Comparison of ENCODE assay signal across 8 mouse cellular contexts in genomic region chr4:43519956-43520355, GRCm38 (mm10). TPM values are rescaled to one million over a fixed set of nuclear protein-coding genes. Genes with fewer than 3 reads are reported as not detected.
A peak's percentile ranks its signal among the peaks of the same experiment; 100 is the strongest.
DNase-seq lines count a peak whose midpoint lies in the region; ATAC-seq lines count a peak whose summit lies in the region.

No protein-coding gene starts in this region.

- intact Hi-C loops in left cerebral cortex, postnatal 14 days (cut with DNase I): no loop called here

- H3K4me2 ChIP-seq in intestine, embryonic 16.5 days (ENCODE audit: low read depth, low read length): peak overlapping the region; percentile 36

- no peak overlapping the region for H3K9ac ChIP-seq in intestine, embryonic 16.5 days (ENCODE audit: low read depth, low read length)

- H3K36me3 ChIP-seq in intestine, embryonic 16.5 days (ENCODE audit: control insufficient read depth, insufficient read depth, low read length): no peaks in the 10 kb centered on the region

- H3K4me1 ChIP-seq in intestine, embryonic 16.5 days (ENCODE audit: control insufficient read depth, insufficient read depth, low read length): peaks cover 31% of the 10 kb centered on the region

- H3K27me3 ChIP-seq in intestine, embryonic 16.5 days (replicated peaks; ENCODE audit: control insufficient read depth, insufficient read depth, low read length): peaks cover 4% of the 10 kb centered on the region; the same call in 1 of the 2 replicates

- WGBS in intestine, embryonic 16.5 days: 9% methylated on average over 6 of the region's 6 CpGs

- peak; percentile 39 for ATAC-seq in intestine, embryonic 16.5 days
- peak; percentile 46 for ATAC-seq in megakaryocyte-erythroid progenitor cell, adult 5-6 weeks (replicated peaks; ENCODE audit: low FRiP score, low TSS enrichment, poor library complexity, severe bottlenecking)

- peak overlapping the region; percentile 24 for H3K4me3 ChIP-seq in intestine, embryonic 16.5 days (ENCODE audit: low read length)

- H3K27ac ChIP-seq in intestine, embryonic 16.5 days (ENCODE audit: low read length): no peak overlapping the region

- H3K9me3 ChIP-seq in intestine, embryonic 16.5 days (ENCODE audit: control insufficient read depth, low read length): no peaks in the 10 kb centered on the region

- DNase-seq in adrenal gland, adult 18-20 months (ENCODE audit: low spot score in 2 of 2): peak; percentile 88 to 91
- DNase-seq in embryo, embryonic 9.5 days (ENCODE audit: extremely low spot score): peak; percentile 91
- peak; percentile 98 for DNase-seq in heart, adult 11 months
- peak; percentile 87 to 92 for DNase-seq in left cerebral cortex, postnatal 14 days (ENCODE audit: low spot score in 2 of 2)
- peak; percentile 83 to 91 for DNase-seq in right cerebral cortex, postnatal 10 days (ENCODE audit: low spot score in 2 of 2)
- peak; percentile 73 for DNase-seq in urinary bladder, postnatal 10 days (ENCODE audit: low spot score)

RNA-seq across cellular contexts. Expression of gene Tpm2, which starts 3.6 kb away (rescaled TPM):
- 10 to 100 TPM; 33.4 to 61.7 TPM for total RNA-seq in adrenal gland, adult 18-20 months (2021)
- 574 and 599 TPM in 2 replicates for polyA plus RNA-seq in intestine, embryonic 16.5 days (2015; fragmentation: Nextera tagmentation; extraction: Ambion mirVana)
- 1 to 10 TPM; 6.0 to 7.6 TPM for total RNA-seq in left cerebral cortex, postnatal 14 days (2021)
- not detected in 2 replicates for total RNA-seq in megakaryocyte-erythroid progenitor cell, adult 5-6 weeks (2014; fragmentation: Nextera tagmentation)
- total RNA-seq in megakaryocyte-erythroid progenitor cell, adult 5-6 weeks (2017): 0.09 TPM in 1 of 2 replicates, not detected in the other

RNA-seq across cellular contexts. Expression of gene Car9, which starts 13.2 kb away (rescaled TPM):
- total RNA-seq in adrenal gland, adult 18-20 months (2021): under 1 TPM; 0.56 to 0.61 TPM
- polyA plus RNA-seq in intestine, embryonic 16.5 days (2015; fragmentation: Nextera tagmentation; extraction: Ambion mirVana): 25.0 and 25.2 TPM in 2 replicates
- under 1 TPM; 0.27 to 0.44 TPM for total RNA-seq in left cerebral cortex, postnatal 14 days (2021)
- 3.6 and 11.8 TPM in 2 replicates for total RNA-seq in megakaryocyte-erythroid progenitor cell, adult 5-6 weeks (2014; fragmentation: Nextera tagmentation)
- total RNA-seq in megakaryocyte-erythroid progenitor cell, adult 5-6 weeks (2017): 2.1 and 3.3 TPM in 2 replicates

RNA-seq across cellular contexts. Expression of gene Arhgef39, which starts 20.5 kb away (rescaled TPM):
- 1 to 10 TPM; 1.1 to 1.9 TPM for total RNA-seq in adrenal gland, adult 18-20 months (2021)
- 40.9 and 49.7 TPM in 2 replicates for polyA plus RNA-seq in intestine, embryonic 16.5 days (2015; fragmentation: Nextera tagmentation; extraction: Ambion mirVana)
- total RNA-seq in left cerebral cortex, postnatal 14 days (2021): 1 to 10 TPM; 1.4 to 2.1 TPM
- total RNA-seq in megakaryocyte-erythroid progenitor cell, adult 5-6 weeks (2014; fragmentation: Nextera tagmentation): 44.3 and 50.3 TPM in 2 replicates
- total RNA-seq in megakaryocyte-erythroid progenitor cell, adult 5-6 weeks (2017): 27.2 and 32.7 TPM in 2 replicates

RNA-seq across cellular contexts. Expression of gene Ccdc107, which starts 27.3 kb away (rescaled TPM):
- total RNA-seq in adrenal gland, adult 18-20 months (2021): 10 to 100 TPM; 49.7 to 58.0 TPM
- 96.7 and 102 TPM in 2 replicates for polyA plus RNA-seq in intestine, embryonic 16.5 days (2015; fragmentation: Nextera tagmentation; extraction: Ambion mirVana)
- total RNA-seq in left cerebral cortex, postnatal 14 days (2021): 10 to 100 TPM; 23.0 to 29.0 TPM
- total RNA-seq in megakaryocyte-erythroid progenitor cell, adult 5-6 weeks (2014; fragmentation: Nextera tagmentation): 28.8 and 47.9 TPM in 2 replicates
- total RNA-seq in megakaryocyte-erythroid progenitor cell, adult 5-6 weeks (2017): 44.6 and 46.3 TPM in 2 replicates

RNA-seq across cellular contexts. Expression of gene Sit1, which starts 36.4 kb away (rescaled TPM):
- under 1 TPM in 1 of 2 experiments, not detected in 1; 0.38 TPM for total RNA-seq in adrenal gland, adult 18-20 months (2021)
- not detected in 2 replicates for polyA plus RNA-seq in intestine, embryonic 16.5 days (2015; fragmentation: Nextera tagmentation; extraction: Ambion mirVana)
- total RNA-seq in left cerebral cortex, postnatal 14 days (2021): not detected
- total RNA-seq in megakaryocyte-erythroid progenitor cell, adult 5-6 weeks (2014; fragmentation: Nextera tagmentation): 0.61 TPM in 1 of 2 replicates, not detected in the other
- total RNA-seq in megakaryocyte-erythroid progenitor cell, adult 5-6 weeks (2017): not detected in 2 replicates

Comparison
In these comparisons a context has a peak if more than half of its experiments do, and no peak if none do; other contexts are left out.
1. RNA of gene Tpm2, which starts 3.6 kb away (total RNA-seq): 33.4 to 61.7 TPM in adrenal gland, adult 18-20 months and 6.0 to 7.6 TPM in left cerebral cortex, postnatal 14 days; 0.09 TPM in megakaryocyte-erythroid progenitor cell, adult 5-6 weeks; every median in the first group is over 4 times any median in the second.
2. RNA of gene Arhgef39, which starts 20.5 kb away (total RNA-seq): 27.2 to 50.3 TPM in megakaryocyte-erythroid progenitor cell, adult 5-6 weeks; 1.4 to 2.1 TPM in left cerebral cortex, postnatal 14 days and 1.1 to 1.9 TPM in adrenal gland, adult 18-20 months; every median in the first group is over 4 times any median in the second.
3. Peak in every context shown above with its lines, with median percentiles within 50 percentile points of each other: DNase-seq.